Mouse (Mus musculus): ENCODE results near the gene Sdc3. TPM values are rescaled to one million over a fixed set of nuclear protein-coding genes. Genes with fewer than 3 reads are reported as not detected.

The Sdc3 gene
- polyA plus RNA-seq, 1 experiment from 2014 or later = 95.7 TPM

DNA sequence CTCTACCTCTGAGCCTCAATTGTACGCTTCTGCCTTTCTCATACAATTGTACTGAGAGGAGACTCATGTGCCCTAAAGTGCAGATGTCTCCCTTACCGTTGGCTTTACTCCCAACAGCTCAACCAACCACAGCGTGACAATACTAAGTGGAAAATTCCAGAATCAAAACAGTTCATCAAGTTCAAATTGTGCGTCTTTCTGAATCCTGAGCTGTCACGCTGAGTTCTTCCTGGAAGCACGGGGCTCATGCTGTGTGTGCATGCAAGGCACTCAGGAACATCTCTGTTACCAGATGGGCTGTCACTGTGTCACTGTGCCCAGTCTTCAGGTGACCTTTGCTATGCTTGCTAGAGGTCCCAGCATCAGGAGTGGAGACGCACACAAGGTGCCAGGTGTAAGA, 13.4 kb downstream of the Sdc3 start:
- WGBS = 71% methylated on average over 7 of the region's 7 CpGs
- no peak for DNase-seq
- Histone ChIP-seq H3K9ac (replicated peaks; ENCODE audit: low read length) (no peak overlapping the region), H3K4me2 (ENCODE audit: low read length) (no peak overlapping the region), H3K9me3 (ENCODE audit: control insufficient read depth, low read length) (no peaks in the 10 kb centered on the region), H3K4me1 (ENCODE audit: control insufficient read depth, insufficient read depth, low read length) (peaks cover 34% of the 10 kb centered on the region), H3K27ac (replicated peaks; ENCODE audit: low read depth, low read length) (peak overlapping the region; percentile 69), H3K4me3 (replicated peaks; ENCODE audit: low read depth, low read length) (no peak overlapping the region), H3K27me3 (ENCODE audit: control insufficient read depth, insufficient read depth, low read length) (no peaks in the 10 kb centered on the region), H3K36me3 (ENCODE audit: control insufficient read depth, insufficient read depth, low read length) (no peaks in the 10 kb centered on the region)
- ATAC-seq (ENCODE audit: low FRiP score, low TSS enrichment) = no peak

DNA sequence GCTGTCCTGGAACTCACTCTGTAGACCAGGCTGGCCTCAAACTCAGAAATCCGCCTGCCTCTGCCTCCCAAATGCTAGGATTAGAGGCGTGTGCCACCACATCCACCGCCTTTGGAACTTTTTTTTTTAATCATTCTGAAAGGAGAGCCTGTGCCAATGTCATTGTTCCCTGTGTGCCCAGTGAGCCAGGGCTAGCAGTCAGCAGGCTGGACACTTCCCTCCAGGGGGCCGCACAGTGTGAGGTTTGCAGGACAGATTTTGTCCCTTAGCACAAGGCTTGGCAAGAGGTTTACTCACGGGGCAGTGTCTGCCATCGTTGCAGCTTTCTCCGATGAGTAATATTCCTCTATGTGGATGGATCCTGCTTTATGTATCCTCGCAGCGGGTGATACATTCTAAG, 14.4 kb downstream of the Sdc3 start:
- Histone ChIP-seq H3K9ac (replicated peaks; ENCODE audit: low read length) (no peak overlapping the region), H3K36me3 (ENCODE audit: control insufficient read depth, insufficient read depth, low read length) (no peaks in the 10 kb centered on the region), H3K4me1 (ENCODE audit: control insufficient read depth, insufficient read depth, low read length) (peaks cover 44% of the 10 kb centered on the region), H3K27me3 (ENCODE audit: control insufficient read depth, insufficient read depth, low read length) (no peaks in the 10 kb centered on the region), H3K27ac (replicated peaks; ENCODE audit: low read depth, low read length) (no peak overlapping the region), H3K4me3 (replicated peaks; ENCODE audit: low read depth, low read length) (no peak overlapping the region), H3K9me3 (ENCODE audit: control insufficient read depth, low read length) (no peaks in the 10 kb centered on the region), H3K4me2 (ENCODE audit: low read length) (no peak overlapping the region)
- WGBS = 90% methylated on average over 9 of the region's 9 CpGs
- DNase-seq (no peak), ATAC-seq (ENCODE audit: low FRiP score, low TSS enrichment) (no peak)

DNA sequence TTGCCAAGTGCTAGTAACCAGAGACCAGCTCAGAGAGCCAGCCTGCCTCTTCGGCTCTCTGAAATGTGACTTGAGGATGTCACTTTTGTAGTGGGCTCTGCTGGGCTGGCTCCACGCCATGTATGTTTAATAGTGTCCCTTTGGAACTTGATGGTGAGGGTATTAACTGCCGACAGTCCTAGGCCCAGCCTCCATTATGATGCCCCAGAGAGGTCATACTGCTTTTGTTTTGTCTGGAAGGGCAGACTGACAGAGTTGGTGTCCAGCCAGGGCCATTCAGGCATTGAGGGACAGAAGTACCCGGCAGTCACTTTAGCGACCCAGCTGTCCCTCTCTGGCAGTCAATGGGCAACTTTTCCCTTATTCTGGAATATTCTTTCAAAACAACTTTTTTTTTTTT, 17.4 kb downstream of the Sdc3 start:
- no peak overlapping the region for H3K4me3 ChIP-seq (replicated peaks; ENCODE audit: low read depth, low read length)
- H3K27ac ChIP-seq (replicated peaks; ENCODE audit: low read depth, low read length) = no peak overlapping the region
- no peaks in the 10 kb centered on the region for H3K36me3 ChIP-seq (ENCODE audit: control insufficient read depth, insufficient read depth, low read length)
- DNase-seq = peak; percentile 57
- 11% methylated on average over 5 of the region's 5 CpGs for WGBS
- H3K9ac ChIP-seq (replicated peaks; ENCODE audit: low read length) = no peak overlapping the region
- H3K4me2 ChIP-seq (ENCODE audit: low read length) = no peak overlapping the region
- H3K9me3 ChIP-seq (ENCODE audit: control insufficient read depth, low read length) = no peaks in the 10 kb centered on the region
- no peaks in the 10 kb centered on the region for H3K27me3 ChIP-seq (ENCODE audit: control insufficient read depth, insufficient read depth, low read length)
- ATAC-seq (ENCODE audit: low FRiP score, low TSS enrichment) = no peak
- H3K4me1 ChIP-seq (ENCODE audit: control insufficient read depth, insufficient read depth, low read length) = peaks cover 55% of the 10 kb centered on the region

DNA sequence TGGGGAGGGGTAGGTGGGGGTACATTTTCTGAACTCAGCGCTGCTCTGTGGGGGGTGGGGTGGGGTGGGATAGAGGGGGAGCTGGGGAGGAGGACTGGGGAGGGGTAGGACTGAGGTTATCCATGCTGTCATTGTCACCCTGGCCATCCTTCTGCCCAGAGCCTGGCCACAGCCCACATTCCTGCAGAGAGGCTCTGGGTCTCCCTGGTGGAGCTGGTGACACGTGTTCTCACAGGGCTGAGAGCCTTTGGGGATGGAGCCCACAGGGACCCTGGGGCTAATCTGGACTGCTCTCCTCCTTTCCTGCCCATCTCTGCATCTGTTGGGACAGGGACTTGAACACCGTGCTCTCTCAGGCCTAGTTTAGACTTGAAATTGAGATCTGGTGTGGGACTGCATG, 18.5 kb downstream of the Sdc3 start:
- Histone ChIP-seq H3K36me3 (ENCODE audit: control insufficient read depth, insufficient read depth, low read length) (no peaks in the 10 kb centered on the region), H3K4me2 (ENCODE audit: low read length) (no peak overlapping the region), H3K4me1 (ENCODE audit: control insufficient read depth, insufficient read depth, low read length) (peaks cover 56% of the 10 kb centered on the region), H3K4me3 (replicated peaks; ENCODE audit: low read depth, low read length) (no peak overlapping the region), H3K27ac (replicated peaks; ENCODE audit: low read depth, low read length) (no peak overlapping the region; the same call in 1 of the 2 replicates), H3K9me3 (ENCODE audit: control insufficient read depth, low read length) (no peaks in the 10 kb centered on the region), H3K9ac (replicated peaks; ENCODE audit: low read length) (no peak overlapping the region), H3K27me3 (ENCODE audit: control insufficient read depth, insufficient read depth, low read length) (no peaks in the 10 kb centered on the region)
- 16% methylated on average over 3 of the region's 3 CpGs for WGBS
- DNase-seq (no peak), ATAC-seq (ENCODE audit: low FRiP score, low TSS enrichment) (no peak)

DNA sequence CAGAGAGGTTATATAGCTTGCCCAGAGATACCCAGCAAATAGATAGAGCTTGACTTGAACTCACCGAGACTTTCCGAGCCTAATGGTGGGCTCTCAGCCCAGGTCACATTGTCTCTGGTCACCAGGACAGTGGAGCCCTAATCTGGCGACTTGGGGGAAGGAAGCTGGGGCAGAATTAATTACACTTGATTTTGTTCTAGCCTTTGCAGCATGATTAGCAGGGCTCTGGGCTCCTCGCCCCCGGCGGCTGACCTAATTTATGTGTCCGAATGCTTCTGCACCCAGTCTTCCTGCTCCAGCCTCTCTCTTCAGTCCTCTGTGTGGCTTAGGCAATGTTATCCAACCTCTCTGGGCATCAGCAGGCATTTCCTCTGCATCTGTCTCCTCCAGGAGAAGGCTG, 19.0 kb downstream of the Sdc3 start:
- no peak overlapping the region for H3K9ac ChIP-seq (replicated peaks; ENCODE audit: low read length)
- no peaks in the 10 kb centered on the region for H3K27me3 ChIP-seq (ENCODE audit: control insufficient read depth, insufficient read depth, low read length)
- H3K4me2 ChIP-seq (ENCODE audit: low read length) = no peak overlapping the region
- H3K4me1 ChIP-seq (ENCODE audit: control insufficient read depth, insufficient read depth, low read length) = peaks cover 56% of the 10 kb centered on the region
- ATAC-seq (ENCODE audit: low FRiP score, low TSS enrichment) = no peak
- H3K27ac ChIP-seq (replicated peaks; ENCODE audit: low read depth, low read length) = no peak overlapping the region; the same call in 1 of the 2 replicates
- 26% methylated on average over 7 of the region's 7 CpGs for WGBS
- H3K4me3 ChIP-seq (replicated peaks; ENCODE audit: low read depth, low read length) = no peak overlapping the region
- DNase-seq = no peak
- H3K36me3 ChIP-seq (ENCODE audit: control insufficient read depth, insufficient read depth, low read length) = no peaks in the 10 kb centered on the region
- no peaks in the 10 kb centered on the region for H3K9me3 ChIP-seq (ENCODE audit: control insufficient read depth, low read length)

DNA sequence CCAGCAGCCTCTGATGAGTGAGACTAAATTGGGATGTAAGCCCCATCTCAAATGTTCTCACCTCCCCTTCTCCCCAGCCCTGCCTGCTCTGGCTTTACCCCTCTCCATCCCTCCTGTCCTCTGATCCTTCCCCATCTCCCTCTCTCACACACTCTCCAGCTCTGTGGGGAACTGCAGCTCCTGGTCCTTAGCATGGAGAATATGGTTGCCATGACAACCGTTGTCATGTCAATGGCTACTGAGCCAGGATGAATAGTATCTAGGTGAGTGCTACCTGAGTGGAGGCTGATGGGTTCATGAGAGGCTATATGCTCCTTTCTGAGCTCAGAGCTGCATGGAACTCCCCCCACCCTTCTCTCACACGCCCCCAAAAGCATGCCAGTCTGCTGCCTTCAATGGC, 21.6 kb downstream of the Sdc3 start:
- no peak overlapping the region for H3K4me3 ChIP-seq (replicated peaks; ENCODE audit: low read depth, low read length)
- H3K36me3 ChIP-seq (ENCODE audit: control insufficient read depth, insufficient read depth, low read length) = peaks cover 5% of the 10 kb centered on the region
- ATAC-seq (ENCODE audit: low FRiP score, low TSS enrichment) (peak; percentile 65; the same call in 1 of the 2 replicates), DNase-seq (peak; percentile 94)
- H3K27ac ChIP-seq (replicated peaks; ENCODE audit: low read depth, low read length) = peak overlapping the region; percentile 93
- peak overlapping the region; percentile 49 for H3K9ac ChIP-seq (replicated peaks; ENCODE audit: low read length)
- no peaks in the 10 kb centered on the region for H3K9me3 ChIP-seq (ENCODE audit: control insufficient read depth, low read length)
- WGBS = 39% methylated on average over 2 of the region's 2 CpGs
- peak overlapping the region; percentile 46 for H3K4me2 ChIP-seq (ENCODE audit: low read length)
- no peaks in the 10 kb centered on the region for H3K27me3 ChIP-seq (ENCODE audit: control insufficient read depth, insufficient read depth, low read length)
- peaks cover 55% of the 10 kb centered on the region for H3K4me1 ChIP-seq (ENCODE audit: control insufficient read depth, insufficient read depth, low read length)

DNA sequence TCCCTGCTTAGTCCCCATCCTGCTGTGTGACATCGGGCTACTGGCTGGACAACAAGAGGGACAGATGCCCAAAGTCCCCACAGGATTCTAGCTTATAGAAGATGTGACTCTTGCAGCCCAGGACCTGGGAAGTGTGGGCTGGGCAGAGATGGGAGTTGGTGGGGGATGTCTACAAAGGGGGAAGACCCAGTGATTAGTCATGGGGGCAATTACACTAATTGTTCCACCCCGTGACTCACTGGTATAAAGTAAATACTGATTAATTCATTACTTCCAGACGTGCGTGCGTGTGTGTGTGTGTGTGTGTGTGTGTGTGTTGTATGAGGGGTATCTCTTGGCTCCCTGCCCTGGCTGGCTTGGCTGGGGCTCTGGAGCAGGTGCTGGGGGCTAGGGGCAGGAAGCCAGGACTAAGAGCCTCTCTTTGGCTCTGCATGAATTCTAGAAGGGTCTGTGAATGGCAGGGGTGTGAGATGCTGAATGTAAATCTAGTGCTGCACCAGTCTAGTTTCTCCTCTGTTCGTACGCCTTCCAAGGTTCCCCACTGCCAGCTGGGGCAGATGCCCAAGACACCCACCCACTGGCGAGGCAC, 22.5 kb downstream of the Sdc3 start:
- H3K27me3 ChIP-seq (ENCODE audit: control insufficient read depth, insufficient read depth, low read length) = no peaks in the 10 kb centered on the region
- H3K4me1 ChIP-seq (ENCODE audit: control insufficient read depth, insufficient read depth, low read length) = peaks cover 50% of the 10 kb centered on the region
- ATAC-seq (ENCODE audit: low FRiP score, low TSS enrichment) = peak; percentile 40
- no peak overlapping the region; the same call in 1 of the 2 replicates for H3K9ac ChIP-seq (replicated peaks; ENCODE audit: low read length)
- H3K36me3 ChIP-seq (ENCODE audit: control insufficient read depth, insufficient read depth, low read length) = peaks cover 10% of the 10 kb centered on the region
- 44% methylated on average over 8 of the region's 8 CpGs for WGBS
- peak overlapping the region; percentile 46; the same call in 1 of the 2 replicates for H3K4me2 ChIP-seq (ENCODE audit: low read length)
- no peak overlapping the region for H3K4me3 ChIP-seq (replicated peaks; ENCODE audit: low read depth, low read length)
- DNase-seq = peak; percentile 79
- H3K27ac ChIP-seq (replicated peaks; ENCODE audit: low read depth, low read length) = peak overlapping the region; percentile 93
- no peaks in the 10 kb centered on the region for H3K9me3 ChIP-seq (ENCODE audit: control insufficient read depth, low read length)

DNA sequence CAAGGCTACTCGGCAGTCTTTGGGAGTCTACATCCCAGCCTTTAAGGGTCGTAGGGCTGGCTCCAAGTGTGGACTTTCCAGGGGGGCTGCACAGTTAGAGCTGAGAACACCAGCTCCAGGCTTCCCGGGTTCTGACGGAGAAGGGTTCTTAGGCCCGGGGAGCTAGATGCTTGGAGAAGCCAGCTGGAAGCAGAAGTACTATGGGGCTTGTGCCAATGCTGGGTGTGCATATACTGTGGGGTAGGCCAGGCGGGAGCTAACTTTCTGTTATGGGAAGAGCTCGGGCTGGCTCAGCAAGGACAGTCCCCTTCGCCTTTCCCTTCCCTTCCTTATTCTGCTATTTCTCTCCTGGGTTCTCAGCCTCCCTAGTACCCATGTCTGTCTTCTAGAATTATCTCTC, 23.5 kb downstream of the Sdc3 start:
- Histone ChIP-seq H3K4me1 (ENCODE audit: control insufficient read depth, insufficient read depth, low read length) (peaks cover 49% of the 10 kb centered on the region), H3K9ac (replicated peaks; ENCODE audit: low read length) (no peak overlapping the region), H3K4me2 (ENCODE audit: low read length) (no peak overlapping the region), H3K27me3 (ENCODE audit: control insufficient read depth, insufficient read depth, low read length) (no peaks in the 10 kb centered on the region), H3K27ac (replicated peaks; ENCODE audit: low read depth, low read length) (0 out of 2 replicates have a peak overlapping the region, but pooled peaks have one; percentile 93), H3K4me3 (replicated peaks; ENCODE audit: low read depth, low read length) (no peak overlapping the region), H3K9me3 (ENCODE audit: control insufficient read depth, low read length) (no peaks in the 10 kb centered on the region), H3K36me3 (ENCODE audit: control insufficient read depth, insufficient read depth, low read length) (peaks cover 17% of the 10 kb centered on the region)
- 82% methylated on average over 8 of the region's 8 CpGs for WGBS
- DNase-seq = no peak
- ATAC-seq (ENCODE audit: low FRiP score, low TSS enrichment) = no peak

DNA sequence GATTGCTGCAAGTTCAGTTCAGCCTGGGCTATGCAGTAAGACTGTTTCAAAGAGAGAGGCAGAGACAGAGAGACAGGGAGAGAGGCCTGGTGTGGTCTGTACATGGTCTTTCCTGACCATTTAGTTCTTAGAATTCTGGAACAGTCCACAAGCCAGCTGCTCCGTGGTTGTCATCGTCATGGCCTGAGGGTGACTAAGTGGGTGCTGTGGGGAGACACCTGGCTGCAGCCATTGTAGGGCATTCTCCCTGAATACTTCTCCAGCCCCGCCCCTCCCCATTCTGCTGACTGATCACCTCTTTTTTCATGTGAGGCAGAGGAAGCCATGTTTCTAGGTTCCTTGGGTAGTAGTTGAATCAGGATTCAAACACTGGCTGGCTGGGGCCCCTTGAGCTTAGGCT, 27.5 kb downstream of the Sdc3 start:
- H3K4me1 ChIP-seq (ENCODE audit: control insufficient read depth, insufficient read depth, low read length) = peaks cover 11% of the 10 kb centered on the region
- DNase-seq (no peak), ATAC-seq (ENCODE audit: low FRiP score, low TSS enrichment) (no peak)
- H3K9me3 ChIP-seq (ENCODE audit: control insufficient read depth, low read length) = no peaks in the 10 kb centered on the region
- no peak overlapping the region for H3K9ac ChIP-seq (replicated peaks; ENCODE audit: low read length)
- WGBS = 91% methylated on average over 3 of the region's 3 CpGs
- H3K4me3 ChIP-seq (replicated peaks; ENCODE audit: low read depth, low read length) = no peak overlapping the region
- H3K27me3 ChIP-seq (ENCODE audit: control insufficient read depth, insufficient read depth, low read length) = no peaks in the 10 kb centered on the region
- peaks cover 49% of the 10 kb centered on the region for H3K36me3 ChIP-seq (ENCODE audit: control insufficient read depth, insufficient read depth, low read length)
- no peak overlapping the region for H3K27ac ChIP-seq (replicated peaks; ENCODE audit: low read depth, low read length)
- no peak overlapping the region for H3K4me2 ChIP-seq (ENCODE audit: low read length)
